Mouse (Mus musculus) stomach, embryonic 14.5 days (tissue): ENCODE data around the gene Mapkbp1. TPM values are rescaled to one million over a fixed set of nuclear protein-coding genes. Genes with fewer than 3 reads are reported as not detected.

Experiments
- ATAC-seq: fragments of 200-750 bp; cut with Nextera tagmentation; 2 replicates; pipeline ENCODE4 v1.8.0; 2017; ENCODE audit warnings: low read depth, moderate TSS enrichment; ENCODE audit not compliant: insufficient number of reproducible peaks, insufficient read depth, low FRiP score
- H3K27ac ChIP-seq: fragments of 300-500 bp; sonication (generic); 2 replicates; pipeline ENCODE4 v1.5.1; 2014; ENCODE audit warnings: mild to moderate bottlenecking, low read length, moderate library complexity, mixed read lengths
- H3K27me3 ChIP-seq: fragments of 300-500 bp; sonication (generic); 2 replicates; pipeline ENCODE4 v1.6.1; 2014; ENCODE audit warnings: low read length, control low read depth, mixed read lengths; ENCODE audit not compliant: control insufficient read depth, insufficient read depth
- H3K36me3 ChIP-seq: fragments of 300-500 bp; sonication (generic); 2 replicates; pipeline ENCODE4 v1.6.1; 2014; ENCODE audit warnings: mild to moderate bottlenecking, control low read depth, low read length, moderate library complexity, mixed read lengths; ENCODE audit not compliant: control insufficient read depth, insufficient read depth
- H3K4me1 ChIP-seq: fragments of 300-500 bp; sonication (generic); 2 replicates; pipeline ENCODE4 v1.6.1; 2014; ENCODE audit warnings: low read length, control low read depth, mixed read lengths; ENCODE audit not compliant: control insufficient read depth, insufficient read depth
- H3K4me2 ChIP-seq: fragments of 300-500 bp; sonication (generic); replicated peaks from 2 replicates; pipeline ENCODE4 v1.6.1; 2014; ENCODE audit warnings: low read depth, low read length, control low read depth
- H3K4me3 ChIP-seq: fragments of 300-500 bp; sonication (generic); 2 replicates; pipeline ENCODE4 v1.5.1; 2014; ENCODE audit warnings: low read depth, low read length, control low read depth
- H3K9ac ChIP-seq: fragments of 300-500 bp; sonication (generic); replicated peaks from 2 replicates; pipeline ENCODE4 v1.6.1; 2014; ENCODE audit warnings: low read depth, mild to moderate bottlenecking, control low read depth, low read length, moderate library complexity, mixed read lengths
- H3K9me3 ChIP-seq: fragments of 300-500 bp; sonication (generic); 2 replicates; pipeline ENCODE4 v1.6.1; 2016; ENCODE audit warnings: low read depth, low read length, control low read depth; ENCODE audit not compliant: control insufficient read depth
- WGBS: fragments of 180-500 bp; shearing (Covaris S2); extraction: QIAGEN DNeasy Blood & Tissue Kit; methylation state at CpG from one replicate; pipeline ENCODE4 v1.1.7; 2014; 5-methylcytosine and 5-hydroxymethylcytosine counted together
- polyA plus RNA-seq: library from polyadenylated mRNA; unstranded; fragments of >200 nt; fragmentation: Nextera tagmentation; extraction: Ambion mirVana; gene quantifications from 2 replicates; pipeline ENCODE4 v1.2.1, GENCODE M21; 2014

The Mapkbp1 gene
- polyA plus RNA-seq, 1 experiment from 2014 or later: 4.8 TPM

DNA sequence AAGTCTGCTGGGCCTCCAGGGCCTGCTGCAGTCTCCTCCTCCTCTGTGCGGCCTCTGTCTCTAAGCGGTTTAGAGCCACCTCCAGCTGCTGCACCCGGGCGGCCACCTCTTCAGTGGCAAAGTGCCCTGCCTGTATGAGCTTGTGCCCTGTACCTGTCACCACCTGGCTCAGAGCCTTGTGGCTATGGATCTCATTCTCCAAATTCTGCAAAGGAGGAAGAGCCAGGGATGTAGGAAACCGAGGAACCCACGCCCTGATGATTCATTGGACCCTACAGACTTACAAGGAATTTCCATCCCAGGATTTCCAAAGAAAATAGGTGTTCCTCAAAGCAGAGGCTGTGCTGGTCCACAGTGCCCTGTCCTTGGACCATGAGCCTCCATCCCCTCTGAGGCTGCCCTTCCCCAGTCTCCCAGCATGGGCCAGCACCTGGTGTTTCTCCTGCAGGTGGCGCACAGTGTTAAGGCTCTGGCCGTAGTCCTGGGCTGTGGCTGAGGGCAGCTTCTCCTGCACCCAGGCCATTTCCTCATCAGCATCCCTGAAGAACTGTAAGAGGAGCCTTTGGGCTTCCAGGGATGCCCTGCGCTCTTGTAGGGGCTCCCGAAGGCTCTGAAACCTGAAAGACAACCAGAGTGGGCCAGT, 77.3 kb downstream of the Mapkbp1 start:
- Histone ChIP-seq H3K4me1 (peaks cover 9% of the 10 kb centered on the region; the same call in 1 of the 2 replicates), H3K27me3 (no peaks in the 10 kb centered on the region), H3K4me3 (no peak overlapping the region), H3K36me3 (no peaks in the 10 kb centered on the region), H3K9me3 (no peaks in the 10 kb centered on the region), H3K27ac (no peak overlapping the region), H3K4me2 (no peak overlapping the region), H3K9ac (no peak overlapping the region)
- 65% methylated on average over 10 of the region's 10 CpGs for whole genome bisulfite sequencing
- ATAC-seq: no peak

DNA sequence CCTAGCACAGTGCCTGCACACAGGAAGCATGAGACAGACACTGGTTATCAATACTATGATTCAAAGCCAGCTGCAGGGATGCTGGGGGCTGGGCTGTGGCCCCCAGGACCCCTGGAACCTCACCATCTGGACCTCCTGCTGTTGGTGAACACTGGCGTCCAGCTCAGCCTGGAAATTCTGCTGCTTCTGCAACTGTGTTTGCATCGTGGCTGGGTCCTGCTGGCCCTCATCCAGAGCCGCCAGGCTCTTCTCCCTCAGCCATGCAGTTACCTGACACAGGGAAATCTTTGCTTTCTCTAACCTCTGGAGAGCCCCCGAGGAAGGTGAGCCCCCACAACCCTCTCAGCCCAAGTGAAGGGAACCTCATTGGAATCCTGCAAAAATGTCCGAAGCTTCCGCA, 78.9 kb downstream of the Mapkbp1 start:
- no peak overlapping the region for H3K4me2 ChIP-seq
- H3K4me3 ChIP-seq: no peak overlapping the region
- H3K36me3 ChIP-seq: no peaks in the 10 kb centered on the region
- WGBS: 58% methylated on average over 6 of the region's 6 CpGs
- no peak overlapping the region for H3K9ac ChIP-seq
- no peaks in the 10 kb centered on the region for H3K9me3 ChIP-seq
- no peaks in the 10 kb centered on the region for H3K27me3 ChIP-seq
- no peak for ATAC-seq
- no peak overlapping the region for H3K27ac ChIP-seq
- H3K4me1 ChIP-seq: peaks cover 5% of the 10 kb centered on the region; the same call in 1 of the 2 replicates

DNA sequence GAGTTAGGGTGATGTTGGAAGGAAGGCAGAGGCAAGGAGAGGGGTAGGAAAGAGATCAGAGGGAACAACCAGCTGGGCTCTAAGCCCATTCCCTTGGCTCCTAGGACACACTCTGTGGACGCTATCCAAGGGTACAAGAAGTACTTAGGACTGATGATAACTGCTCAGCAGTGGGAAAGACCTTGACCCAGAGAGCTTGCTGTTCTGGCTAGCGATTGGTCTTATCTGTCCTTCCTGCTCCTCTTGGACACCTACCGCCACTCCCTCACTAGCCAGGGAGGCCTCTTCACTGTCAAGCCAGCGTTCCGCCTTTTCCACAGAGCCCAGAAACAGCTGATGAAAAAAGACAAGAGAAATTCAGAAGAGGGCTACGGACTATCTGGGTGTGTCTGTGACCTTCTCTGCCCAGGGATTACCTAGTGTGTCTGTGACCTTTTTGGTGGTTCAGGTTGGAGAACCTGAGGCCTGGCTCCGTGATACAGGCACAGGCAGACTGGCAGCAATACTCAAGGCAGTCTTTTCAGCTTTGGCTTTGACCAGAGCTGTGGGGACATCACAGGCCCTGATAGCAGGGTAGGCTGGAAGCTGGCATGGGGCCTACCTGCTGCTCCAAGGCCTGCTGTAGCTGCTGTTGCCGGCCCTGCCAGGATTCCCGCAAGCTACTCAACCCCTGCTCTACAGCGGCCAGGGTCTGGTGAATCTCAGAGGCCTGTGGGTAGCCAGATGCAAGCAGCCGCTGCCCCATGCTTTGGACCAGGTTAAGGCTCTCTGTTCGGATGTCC, 82.5 kb downstream of the Mapkbp1 start:
- Histone ChIP-seq H3K9me3 (no peaks in the 10 kb centered on the region), H3K27ac (no peak overlapping the region), H3K4me1 (no peaks in the 10 kb centered on the region), H3K4me2 (no peak overlapping the region), H3K36me3 (no peaks in the 10 kb centered on the region), H3K9ac (no peak overlapping the region), H3K27me3 (no peaks in the 10 kb centered on the region), H3K4me3 (no peak overlapping the region)
- 87% methylated on average over 12 of the region's 12 CpGs for WGBS
- ATAC-seq: no peak

DNA sequence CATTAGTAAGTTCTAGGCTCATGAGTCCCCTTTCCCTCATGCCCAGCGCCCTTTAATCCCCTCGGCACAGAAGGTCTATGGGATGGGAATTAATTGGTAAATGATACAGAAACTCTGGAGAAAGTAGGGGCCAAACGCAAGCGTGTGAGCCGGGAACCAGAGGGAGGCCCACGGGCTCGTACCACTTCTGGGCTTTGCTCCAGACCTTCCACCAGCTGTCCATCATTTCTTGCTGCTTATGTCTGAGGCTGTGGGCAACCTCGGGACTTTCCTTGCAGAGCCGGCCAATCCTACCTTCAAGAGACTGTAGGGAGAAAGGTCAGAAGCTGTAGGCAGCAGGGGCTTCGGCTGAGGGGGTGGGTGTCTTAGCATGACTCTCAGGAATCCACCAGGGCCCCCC, 83.4 kb downstream of the Mapkbp1 start:
- H3K27me3 ChIP-seq: no peaks in the 10 kb centered on the region
- no peak overlapping the region for H3K4me2 ChIP-seq
- H3K4me1 ChIP-seq: no peaks in the 10 kb centered on the region
- no peak overlapping the region for H3K27ac ChIP-seq
- ATAC-seq: no peak
- H3K4me3 ChIP-seq: no peak overlapping the region
- H3K9ac ChIP-seq: no peak overlapping the region
- H3K36me3 ChIP-seq: no peaks in the 10 kb centered on the region
- WGBS: 80% methylated on average over 10 of the region's 10 CpGs
- no peaks in the 10 kb centered on the region for H3K9me3 ChIP-seq

DNA sequence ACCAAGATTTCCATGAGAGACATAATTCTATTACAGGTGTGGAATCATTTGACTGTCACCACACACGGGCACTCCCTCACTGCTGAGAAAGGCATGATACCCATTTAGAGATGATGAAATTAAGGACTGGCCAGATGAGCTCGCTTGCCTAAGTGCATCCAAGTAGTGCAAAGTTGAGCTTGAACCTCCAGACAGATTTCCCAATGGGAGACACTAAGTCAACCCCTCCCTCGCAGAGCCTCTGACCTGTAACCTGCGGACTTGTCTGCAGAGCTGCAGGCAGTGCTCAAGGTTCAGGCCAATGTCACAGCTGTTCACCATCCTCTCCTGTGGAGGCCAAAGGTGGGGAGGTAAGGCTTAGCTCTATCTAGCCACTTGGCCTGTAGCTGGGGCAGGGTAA, 86.3 kb downstream of the Mapkbp1 start:
- no peak overlapping the region for H3K9ac ChIP-seq
- 89% methylated on average over 4 of the region's 4 CpGs for WGBS
- H3K27ac ChIP-seq: no peak overlapping the region
- no peak overlapping the region for H3K4me2 ChIP-seq
- no peak overlapping the region for H3K4me3 ChIP-seq
- ATAC-seq: no peak
- H3K27me3 ChIP-seq: no peaks in the 10 kb centered on the region
- H3K9me3 ChIP-seq: no peaks in the 10 kb centered on the region
- no peaks in the 10 kb centered on the region for H3K36me3 ChIP-seq
- no peaks in the 10 kb centered on the region for H3K4me1 ChIP-seq

DNA sequence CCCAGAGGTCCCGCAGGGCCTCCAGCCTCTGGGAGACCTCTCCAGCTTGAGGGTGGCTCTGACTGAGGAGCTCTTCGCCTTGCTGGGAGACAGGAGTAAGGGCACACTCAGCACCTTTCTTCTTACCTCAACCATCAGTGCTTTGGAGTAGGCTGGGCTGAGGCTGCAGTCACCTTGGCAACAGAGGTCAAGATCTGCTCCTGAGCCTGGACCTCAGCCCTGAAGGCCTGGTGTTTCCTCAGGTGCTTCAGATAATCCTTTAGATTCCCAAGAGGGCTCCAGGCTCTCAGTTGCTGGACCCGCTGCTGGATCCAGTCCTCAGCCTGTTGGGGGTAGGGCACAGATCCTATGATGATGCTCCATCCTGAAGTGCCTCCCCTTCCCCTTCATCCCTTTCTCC, 87.0 kb downstream of the Mapkbp1 start:
- Histone ChIP-seq H3K9ac (no peak overlapping the region), H3K4me1 (no peaks in the 10 kb centered on the region), H3K4me3 (no peak overlapping the region), H3K9me3 (no peaks in the 10 kb centered on the region), H3K27ac (no peak overlapping the region), H3K36me3 (no peaks in the 10 kb centered on the region), H3K27me3 (no peaks in the 10 kb centered on the region), H3K4me2 (no peak overlapping the region)
- ATAC-seq: no peak
- 83% methylated on average over 3 of the region's 3 CpGs for WGBS

DNA sequence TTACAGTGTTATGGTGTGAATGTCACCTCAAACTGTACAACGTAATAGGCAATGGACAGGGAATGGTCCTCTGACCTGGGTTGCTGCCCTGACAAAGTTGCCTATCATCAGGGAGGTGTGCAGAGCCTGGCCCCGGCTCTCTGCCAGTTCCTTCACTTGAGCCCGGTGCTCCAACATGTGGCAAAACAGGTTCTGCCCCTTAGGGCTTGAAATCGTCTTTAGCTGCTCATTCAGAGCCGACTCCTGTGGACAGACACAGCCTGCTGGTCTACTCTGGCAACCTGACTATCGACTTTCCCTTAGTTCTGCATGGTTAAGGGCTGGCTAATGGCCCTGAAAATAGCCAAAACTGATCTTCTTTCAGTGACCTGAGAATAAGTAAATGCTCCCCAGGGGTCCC, 87.7 kb downstream of the Mapkbp1 start:
- H3K27me3 ChIP-seq: no peaks in the 10 kb centered on the region
- no peak overlapping the region for H3K9ac ChIP-seq
- H3K36me3 ChIP-seq: no peaks in the 10 kb centered on the region
- no peak overlapping the region for H3K4me3 ChIP-seq
- no peaks in the 10 kb centered on the region for H3K4me1 ChIP-seq
- no peak overlapping the region for H3K27ac ChIP-seq
- 60% methylated on average over 6 of the region's 6 CpGs for WGBS
- peak; percentile 35; the same call in 1 of the 2 replicates for ATAC-seq
- H3K9me3 ChIP-seq: no peaks in the 10 kb centered on the region
- H3K4me2 ChIP-seq: no peak overlapping the region

DNA sequence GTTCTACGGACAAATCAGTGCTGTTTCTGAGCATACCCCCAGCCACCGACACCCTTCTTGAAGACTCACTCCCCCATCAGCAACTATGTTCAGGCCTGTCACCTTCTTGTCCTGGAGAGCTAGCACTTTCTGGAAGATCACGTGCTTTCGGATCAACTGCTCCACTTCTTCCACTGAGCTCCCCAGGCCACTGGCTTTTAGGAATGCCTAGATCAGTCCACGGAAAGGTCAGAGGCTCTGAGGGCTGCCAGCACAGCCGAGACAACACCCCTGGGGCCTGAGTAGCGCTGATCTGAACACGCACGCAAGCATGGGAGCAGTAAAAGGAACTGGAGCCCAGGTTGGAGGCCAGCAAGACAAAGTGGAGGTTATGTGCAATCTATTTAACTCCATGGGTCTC, 88.2 kb downstream of the Mapkbp1 start:
- Histone ChIP-seq H3K4me1 (no peaks in the 10 kb centered on the region), H3K27me3 (no peaks in the 10 kb centered on the region), H3K36me3 (no peaks in the 10 kb centered on the region), H3K9me3 (no peaks in the 10 kb centered on the region), H3K9ac (no peak overlapping the region), H3K4me2 (no peak overlapping the region), H3K4me3 (no peak overlapping the region), H3K27ac (no peak overlapping the region)
- WGBS: 74% methylated on average over 9 of the region's 9 CpGs
- ATAC-seq: no peak
